Mouse (Mus musculus): ENCODE results near the gene Clec12a.

GRCm38 (mm10) chr6:129396997-129397396, 54.5 kb downstream of the Clec12a start, which contains the start of gene Clec1b:
- TF ChIP-seq CTCF (IDR thresholded peaks at IDR 0.05; ENCODE audit: low read depth, low read length) (no peak), POLR2A (IDR thresholded peaks at IDR 0.05; ENCODE audit: borderline replicate concordance, low read depth, low read length) (no peak)

Measured in bone marrow macrophage, adult 2 months (primary cell).